Mouse (Mus musculus) kidney, adult 2 months (tissue): ENCODE data around the gene Zyx.

Experiments used
- CTCF ChIP-seq: fragments of 200-500 bp; conservative IDR thresholded peaks from 2 replicates; pipeline ENCODE4 v1.5.1; 2011; ENCODE audit warnings: low read depth, mild to moderate bottlenecking, control low read depth, low read length, moderate library complexity, mixed read lengths; ENCODE audit not compliant: insufficient read depth, insufficient read length
- POLR2A ChIP-seq: fragments of 200-500 bp; IDR thresholded peaks from one replicate; pipeline ENCODE4 v1.6.1; 2011; ENCODE audit warnings: low read depth, low read length, control low read depth

- TF ChIP-seq POLR2A, result no peak
- TF ChIP-seq CTCF, result no peak
Observed at GRCm38 (mm10) chr6:42348281-42349005, 987 bp upstream of the Zyx start.
